Mouse (Mus musculus) forebrain, embryonic 13.5 days (tissue): ENCODE data around the gene Ccl22. TPM values are rescaled to one million over a fixed set of nuclear protein-coding genes. Genes with fewer than 3 reads are reported as not detected.

Experiments
- polyA plus RNA-seq: library from polyadenylated mRNA; unstranded; fragments of >200 nt; fragmentation: Nextera tagmentation; extraction: Ambion mirVana; gene quantifications from 2 replicates; pipeline ENCODE4 v1.2.1, GENCODE M21; 2015

Gene Ccl22
- polyA plus RNA-seq, 1 experiment from 2014 or later: not detected

Other genes with a start within 250 kb of the Ccl22 start
- 14.3 and 18.6 TPM in 2 replicates for gene Cpne2, start 212.6 kb upstream of the Ccl22 start, polyA plus RNA-seq
- gene Rspry1, start 143.7 kb upstream of the Ccl22 start, polyA plus RNA-seq: 48.1 and 54.3 TPM in 2 replicates
- 108 TPM in 2 replicates for gene Fam192a, start 143.6 kb upstream of the Ccl22 start, polyA plus RNA-seq
- gene Arl2bp, start 79.0 kb upstream of the Ccl22 start, polyA plus RNA-seq: 254 and 265 TPM in 2 replicates
- 0.55 and 0.63 TPM in 2 replicates for gene Pllp, start 49.3 kb upstream of the Ccl22 start, polyA plus RNA-seq
- gene Cx3cl1, start 26.4 kb downstream of the Ccl22 start, polyA plus RNA-seq: 6.9 and 8.6 TPM in 2 replicates
- gene Ccl17, start 64.9 kb downstream of the Ccl22 start, polyA plus RNA-seq: not detected in 2 replicates
- gene Coq9, start 92.7 kb downstream of the Ccl22 start, polyA plus RNA-seq: 55.0 and 60.8 TPM in 2 replicates
- gene Ciapin1, start 92.8 kb downstream of the Ccl22 start, polyA plus RNA-seq: 162 and 176 TPM in 2 replicates
- gene Polr2c, start 111.9 kb downstream of the Ccl22 start, polyA plus RNA-seq: 170 TPM in 2 replicates
- gene Dok4, start 130.7 kb downstream of the Ccl22 start, polyA plus RNA-seq: 38.2 and 39.2 TPM in 2 replicates
- gene Ccdc102a, start 172.5 kb downstream of the Ccl22 start, polyA plus RNA-seq: 5.6 TPM in 2 replicates
- gene Adgrg5, start 178.1 kb downstream of the Ccl22 start, polyA plus RNA-seq: 0.19 TPM in 1 of 2 replicates, not detected in the other
- gene Adgrg1, start 229.2 kb downstream of the Ccl22 start, polyA plus RNA-seq: 156 and 178 TPM in 2 replicates